Mouse (Mus musculus) kidney, postnatal 0 days (tissue): ENCODE results near the gene Prdm15. TPM values are rescaled to one million over a fixed set of nuclear protein-coding genes. Genes with fewer than 3 reads are reported as not detected.

Experiments used
- ATAC-seq: fragments of 200-750 bp; cut with Nextera tagmentation; replicated peaks from 2 replicates; pipeline ENCODE4 v1.8.0; 2017; ENCODE audit warnings: low read depth, moderate number of reproducible peaks, moderate TSS enrichment, moderate library complexity; ENCODE audit not compliant: low FRiP score
- DNase-seq: peaks from one replicate; pipeline ENCODE4 v3.0.0-alpha.2; 2016; ENCODE audit warnings: low spot score
- H3K27ac ChIP-seq: fragments of 300-500 bp; sonication (generic); 2 replicates; pipeline ENCODE4 v1.5.1; 2014; ENCODE audit warnings: mild to moderate bottlenecking
- H3K27me3 ChIP-seq: fragments of 300-500 bp; sonication (generic); 2 replicates; pipeline ENCODE4 v1.6.1; 2014; ENCODE audit warnings: low read length, mixed read lengths; ENCODE audit not compliant: insufficient read depth
- H3K36me3 ChIP-seq: fragments of 300-500 bp; sonication (generic); 2 replicates; pipeline ENCODE4 v1.6.1; 2014; ENCODE audit warnings: low read length, mixed read lengths; ENCODE audit not compliant: insufficient read depth
- H3K4me1 ChIP-seq: fragments of 300-500 bp; sonication (generic); replicated peaks from 2 replicates; pipeline ENCODE4 v1.6.1; 2014; ENCODE audit warnings: antibody characterized with exemption, low read length, mixed read lengths; ENCODE audit not compliant: insufficient read depth
- H3K4me2 ChIP-seq: fragments of 300-500 bp; sonication (generic); 2 replicates; pipeline ENCODE4 v1.6.1; 2014; ENCODE audit warnings: mild to moderate bottlenecking, low read length, moderate library complexity, mixed read lengths
- H3K4me3 ChIP-seq: fragments of 300-500 bp; sonication (generic); replicated peaks from 2 replicates; pipeline ENCODE4 v1.5.1; 2014; ENCODE audit warnings: low read depth, low read length
- H3K9ac ChIP-seq: fragments of 300-500 bp; sonication (generic); 2 replicates; pipeline ENCODE4 v1.6.1; 2014; ENCODE audit warnings: low read depth, low read length
- H3K9me3 ChIP-seq: fragments of 300-500 bp; sonication (generic); replicated peaks from 2 replicates; pipeline ENCODE4 v1.6.1; 2016; ENCODE audit warnings: low read length, inconsistent platforms, mixed read lengths
- CTCF ChIP-seq: IDR thresholded peaks from 2 replicates; pipeline ENCODE4 v1.5.1; 2016; ENCODE audit warnings: antibody characterized with exemption, low read depth, mild to moderate bottlenecking, moderate library complexity
- WGBS: fragments of 180-500 bp; shearing (Covaris S2); extraction: QIAGEN DNeasy Blood & Tissue Kit; methylation state at CpG from one replicate; pipeline ENCODE4 v1.1.7; 2014; 5-methylcytosine and 5-hydroxymethylcytosine counted together
- polyA plus RNA-seq: library from polyadenylated mRNA; unstranded; fragments of >200 nt; fragmentation: Nextera tagmentation; extraction: Ambion mirVana; gene quantifications from 2 replicates; pipeline ENCODE4 v1.2.1, GENCODE M21; 2015

Prdm15 gene
- polyA plus RNA-seq, 1 experiment from 2014 or later: 4.3 TPM

DNA sequence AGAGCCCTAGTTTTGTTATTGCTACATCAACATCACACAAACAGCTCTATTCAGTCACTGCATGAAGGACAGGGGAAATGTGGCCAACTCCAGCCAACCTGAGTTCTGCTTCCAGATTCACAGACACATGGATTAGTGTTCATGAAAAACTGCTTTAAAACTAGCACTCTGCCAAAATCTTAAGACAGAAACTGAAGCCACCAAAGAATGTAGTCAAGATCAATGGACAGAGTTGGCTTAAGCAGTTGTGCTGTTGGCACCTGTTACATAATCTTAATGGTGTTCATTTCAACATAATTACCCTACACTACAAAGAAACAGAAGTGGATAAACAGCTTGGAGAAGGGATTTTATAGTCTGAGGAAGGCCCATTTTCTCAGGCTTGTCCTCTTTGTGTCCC lies 4.4 kb upstream of the Prdm15 start:
- DNase-seq (no peak), ATAC-seq (no peak)
- Histone ChIP-seq H3K36me3 (peaks cover 10% of the 10 kb centered on the region; the same call in 1 of the 2 replicates), H3K27me3 (no peaks in the 10 kb centered on the region), H3K9ac (no peak overlapping the region), H3K4me2 (no peak overlapping the region), H3K9me3 (no peaks in the 10 kb centered on the region), H3K4me3 (no peak overlapping the region), H3K4me1 (no peaks in the 10 kb centered on the region), H3K27ac (no peak overlapping the region)
- no peak for TF ChIP-seq CTCF

DNA sequence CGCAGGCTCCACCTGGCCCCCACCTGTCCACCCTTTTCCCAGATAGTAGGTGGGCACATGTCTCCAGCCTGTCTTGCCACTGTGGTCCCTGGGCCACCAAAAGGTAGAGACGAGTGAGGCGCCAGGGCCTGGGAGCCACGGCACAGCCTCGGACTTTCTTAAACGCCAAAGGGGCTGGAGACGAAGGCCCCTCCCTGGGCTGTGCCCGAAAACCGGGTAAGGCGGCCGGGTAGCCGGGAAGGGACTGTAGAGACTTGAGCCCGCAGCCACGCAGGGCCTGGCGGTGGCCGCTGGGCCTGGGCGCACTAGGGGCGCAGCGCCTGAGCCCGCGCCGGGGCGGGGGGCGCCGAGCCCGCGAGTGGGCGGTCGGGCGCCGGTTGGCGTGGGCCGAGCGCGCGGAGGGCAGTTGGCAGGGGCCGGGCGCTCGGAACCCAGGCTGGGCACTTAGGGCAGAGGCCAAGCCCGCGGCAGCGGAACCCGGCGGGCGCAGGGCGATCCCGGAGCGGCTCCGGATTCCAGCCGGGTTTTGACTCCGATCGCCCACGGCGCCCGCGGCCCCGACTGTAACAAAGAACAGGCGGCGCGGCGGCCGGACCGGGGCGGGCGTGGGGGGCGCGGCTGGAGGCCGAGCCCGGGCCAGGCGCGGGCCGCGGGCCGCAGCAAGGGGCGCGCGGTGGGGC lies 449 bp downstream of the Prdm15 start:
- H3K27me3 ChIP-seq: no peaks in the 10 kb centered on the region
- no peak for TF ChIP-seq CTCF
- 0 out of 2 replicates have a peak, but pooled peaks cover 7% of the 10 kb centered on the region for H3K36me3 ChIP-seq
- peaks cover 11% of the 10 kb centered on the region; the same call in 1 of the 2 replicates for H3K4me1 ChIP-seq
- under 1% methylated on average over 72 of the region's 77 CpGs for WGBS
- DNase-seq: peak; percentile 90
- peak overlapping the region; percentile 79 for H3K4me3 ChIP-seq
- H3K4me2 ChIP-seq: peak overlapping the region; percentile 70
- H3K9ac ChIP-seq: peak overlapping the region; percentile 96
- peak; percentile 94 for ATAC-seq
- H3K9me3 ChIP-seq: no peaks in the 10 kb centered on the region
- peak overlapping the region; percentile 98 for H3K27ac ChIP-seq

DNA sequence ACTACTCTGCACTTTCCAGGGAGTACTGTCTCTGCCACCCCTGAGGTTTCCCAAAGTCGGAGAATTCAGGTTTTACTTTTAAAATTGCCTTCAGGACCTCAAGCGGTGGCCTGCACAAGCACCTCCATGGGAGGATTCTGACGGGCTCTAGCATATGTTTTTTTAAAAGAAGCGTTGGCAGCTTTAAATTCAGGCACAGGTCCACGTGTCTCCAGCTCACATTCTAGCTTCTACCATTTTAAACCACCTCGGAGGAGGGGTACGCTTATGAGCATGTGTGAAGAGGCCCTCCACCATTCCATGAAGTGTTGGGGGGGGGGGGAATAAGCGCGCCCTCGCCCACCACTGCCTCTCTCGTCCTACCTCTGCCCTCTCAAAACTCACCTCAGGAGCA lies 986 bp downstream of the Prdm15 start:
- Histone ChIP-seq H3K9me3 (no peaks in the 10 kb centered on the region), H3K4me2 (peak overlapping the region; percentile 70), H3K9ac (peak overlapping the region; percentile 96), H3K4me1 (peaks cover 11% of the 10 kb centered on the region; the same call in 1 of the 2 replicates), H3K36me3 (0 out of 2 replicates have a peak, but pooled peaks cover 7% of the 10 kb centered on the region), H3K27me3 (no peaks in the 10 kb centered on the region), H3K4me3 (peak overlapping the region; percentile 79), H3K27ac (peak overlapping the region; percentile 98)
- ATAC-seq (no peak), DNase-seq (peak; percentile 63)
- TF ChIP-seq CTCF: no peak
- 0% methylated on average over 9 of the region's 11 CpGs for WGBS

DNA sequence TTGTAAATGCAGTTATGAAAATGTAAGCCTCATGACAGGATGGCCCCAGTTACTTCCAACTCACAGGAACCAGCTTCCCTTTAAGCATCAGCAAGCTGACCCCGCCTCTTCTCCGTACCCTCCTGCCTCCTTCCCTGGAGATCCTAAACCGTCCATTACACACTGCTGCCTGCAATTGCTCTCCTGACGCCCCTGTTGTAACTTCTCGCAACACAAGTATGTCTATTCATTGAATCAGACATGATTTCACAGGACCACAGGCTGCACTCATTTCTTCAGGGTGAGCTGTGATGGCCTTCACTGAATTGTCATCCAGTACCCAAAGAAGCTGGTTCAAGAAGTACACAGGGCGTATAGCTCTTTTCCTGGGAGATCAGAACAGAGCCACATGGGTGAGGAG lies 2.8 kb downstream of the Prdm15 start:
- Histone ChIP-seq H3K27ac (no peak overlapping the region), H3K9me3 (no peaks in the 10 kb centered on the region), H3K4me2 (no peak overlapping the region), H3K4me3 (no peak overlapping the region), H3K9ac (no peak overlapping the region), H3K36me3 (0 out of 2 replicates have a peak, but pooled peaks cover 7% of the 10 kb centered on the region), H3K27me3 (no peaks in the 10 kb centered on the region), H3K4me1 (peaks cover 11% of the 10 kb centered on the region; the same call in 1 of the 2 replicates)
- 74% methylated on average over 6 of the region's 6 CpGs for WGBS
- no peak for ATAC-seq
- DNase-seq: no peak
- TF ChIP-seq CTCF: no peak

DNA sequence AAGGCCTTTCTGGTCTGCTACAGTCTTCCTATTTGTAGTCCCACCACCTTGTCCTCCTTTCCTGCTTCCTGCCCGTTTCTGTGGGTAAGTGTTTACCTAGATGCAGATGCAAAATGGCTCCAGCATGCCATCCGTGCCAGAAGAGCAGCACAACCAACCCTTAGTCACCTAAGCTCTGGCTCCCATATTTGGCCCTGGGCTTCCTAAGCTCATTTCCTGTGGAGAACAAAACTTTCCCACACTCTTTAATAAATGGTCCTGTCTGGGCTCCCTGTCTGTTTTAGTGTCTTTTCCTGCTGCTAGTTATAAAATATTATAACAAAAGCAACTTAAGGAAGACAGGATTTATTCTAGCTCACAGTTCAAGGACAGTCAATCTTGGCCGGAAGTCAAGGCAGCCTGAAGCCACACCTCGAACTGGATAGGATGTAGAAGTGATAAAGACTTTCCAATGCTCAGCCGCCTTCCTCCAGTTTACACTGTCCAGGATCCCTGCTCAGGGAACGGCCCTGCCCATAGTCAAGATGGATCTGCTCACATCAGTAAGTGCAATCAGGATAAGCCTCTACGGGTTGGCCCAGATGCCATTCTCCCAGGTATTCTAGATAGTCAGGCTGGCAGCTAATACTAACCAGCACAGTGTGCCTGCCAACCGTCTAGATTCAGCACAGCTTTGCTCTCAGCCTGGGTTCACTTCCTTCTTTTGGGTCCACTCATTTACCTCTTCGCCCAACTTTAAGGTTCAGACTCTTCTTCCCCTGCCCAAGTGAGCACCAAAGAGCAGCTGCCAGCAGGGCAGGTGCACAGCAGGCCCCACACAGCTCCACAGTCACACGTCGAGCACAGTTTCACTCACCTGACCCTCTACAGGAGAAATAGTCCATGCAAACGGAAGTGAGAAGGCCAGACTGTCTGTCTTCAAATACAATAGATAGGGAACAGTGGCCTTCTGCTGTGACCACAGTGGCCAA lies 6.4 kb downstream of the Prdm15 start:
- TF ChIP-seq CTCF: no peak
- peaks cover 8% of the 10 kb centered on the region; the same call in 1 of the 2 replicates for H3K4me1 ChIP-seq
- 76% methylated on average over 12 of the region's 12 CpGs for WGBS
- H3K4me2 ChIP-seq: no peak overlapping the region
- peak; percentile 9 for DNase-seq
- H3K27me3 ChIP-seq: no peaks in the 10 kb centered on the region
- H3K4me3 ChIP-seq: no peak overlapping the region
- no peaks in the 10 kb centered on the region for H3K9me3 ChIP-seq
- no peak for ATAC-seq
- no peak overlapping the region for H3K9ac ChIP-seq
- H3K27ac ChIP-seq: no peak overlapping the region
- 0 out of 2 replicates have a peak, but pooled peaks cover 11% of the 10 kb centered on the region for H3K36me3 ChIP-seq

DNA sequence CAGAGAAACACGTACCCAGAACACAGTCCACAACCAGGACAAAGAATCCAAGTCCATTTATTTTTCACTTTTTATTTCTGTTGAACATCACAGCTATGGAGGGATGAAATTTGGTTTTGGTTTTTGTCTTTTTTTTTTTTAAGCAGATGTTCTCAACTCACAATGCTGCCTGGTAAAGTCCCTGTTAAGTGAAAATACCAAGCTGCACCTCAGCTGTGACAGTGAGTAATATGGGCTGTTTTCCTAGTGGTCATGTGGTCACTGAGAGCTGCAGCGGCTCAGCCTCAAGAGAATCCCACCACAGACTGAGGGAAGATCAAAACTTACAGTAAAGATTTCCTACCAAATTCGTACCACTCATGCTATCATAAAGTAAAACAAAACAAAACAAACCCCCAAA lies 19.5 kb downstream of the Prdm15 start:
- Histone ChIP-seq H3K27me3 (no peaks in the 10 kb centered on the region), H3K9ac (no peak overlapping the region), H3K4me1 (no peaks in the 10 kb centered on the region), H3K4me3 (no peak overlapping the region), H3K9me3 (no peaks in the 10 kb centered on the region), H3K4me2 (no peak overlapping the region), H3K36me3 (peaks cover 54% of the 10 kb centered on the region), H3K27ac (no peak overlapping the region)
- no peak for DNase-seq
- no peak for ATAC-seq
- 89% methylated on average over 3 of the region's 3 CpGs for WGBS
- TF ChIP-seq CTCF: no peak
